Mouse (Mus musculus): ENCODE measurements around the gene Prss34.

The Prss34 gene

DNA sequence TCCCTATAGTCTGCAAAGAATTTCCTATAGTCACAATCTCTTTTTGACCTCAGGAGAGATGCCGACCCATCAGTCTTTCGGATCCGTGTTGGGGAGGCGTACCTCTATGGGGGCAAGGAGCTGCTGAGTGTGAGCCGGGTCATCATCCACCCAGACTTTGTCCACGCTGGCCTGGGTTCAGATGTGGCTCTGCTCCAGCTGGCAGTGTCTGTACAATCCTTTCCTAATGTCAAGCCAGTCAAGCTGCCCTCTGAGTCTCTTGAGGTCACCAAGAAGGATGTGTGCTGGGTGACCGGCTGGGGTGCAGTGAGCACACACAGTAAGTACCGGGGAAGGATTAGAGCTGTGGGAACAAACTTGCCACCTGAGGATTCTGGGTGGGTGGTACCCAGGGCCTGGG, 22.6 kb downstream of the Prss34 start:
- no peak for DNase-seq

DNA sequence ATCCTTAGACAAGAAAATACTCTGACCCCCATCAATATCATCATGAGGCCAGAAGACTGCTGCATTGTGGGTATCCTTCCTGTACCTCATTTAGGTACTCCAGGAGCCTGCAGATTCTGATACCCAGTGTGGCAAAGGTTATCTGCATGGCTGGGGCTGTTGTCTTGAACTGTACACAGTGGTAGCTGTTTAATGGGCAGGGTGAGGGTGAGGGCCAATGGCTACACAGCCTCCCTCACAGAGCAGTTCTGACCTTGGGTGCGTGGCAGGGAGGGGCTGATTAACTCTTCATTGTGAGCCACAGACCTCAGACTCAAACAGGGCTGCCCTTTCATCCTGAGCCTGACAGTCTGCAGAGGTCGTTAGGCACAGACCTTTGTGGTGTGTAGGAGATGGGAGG, 24.7 kb downstream of the Prss34 start:
- DNase-seq, result no peak

DNA sequence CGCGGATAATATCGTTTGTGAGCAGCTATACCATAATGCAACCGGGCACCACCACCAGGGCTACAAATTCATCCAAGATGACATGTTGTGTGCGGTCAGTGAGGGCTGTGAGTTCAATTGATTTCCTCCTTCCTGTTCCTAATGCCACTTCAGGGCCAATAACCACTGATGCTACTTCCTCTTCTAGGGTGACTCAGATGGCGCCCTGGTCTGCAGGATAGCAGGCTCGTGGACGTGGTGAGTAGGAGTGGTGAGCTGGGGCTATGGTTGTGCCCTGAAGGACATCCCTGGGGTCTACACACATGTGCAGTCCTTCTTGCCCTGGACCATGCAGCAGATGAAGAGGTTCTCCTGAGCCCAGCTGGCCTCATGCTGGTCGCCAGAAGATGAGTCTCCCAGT, 34.1 kb downstream of the Prss34 start:
- DNase-seq, result no peak

DNA sequence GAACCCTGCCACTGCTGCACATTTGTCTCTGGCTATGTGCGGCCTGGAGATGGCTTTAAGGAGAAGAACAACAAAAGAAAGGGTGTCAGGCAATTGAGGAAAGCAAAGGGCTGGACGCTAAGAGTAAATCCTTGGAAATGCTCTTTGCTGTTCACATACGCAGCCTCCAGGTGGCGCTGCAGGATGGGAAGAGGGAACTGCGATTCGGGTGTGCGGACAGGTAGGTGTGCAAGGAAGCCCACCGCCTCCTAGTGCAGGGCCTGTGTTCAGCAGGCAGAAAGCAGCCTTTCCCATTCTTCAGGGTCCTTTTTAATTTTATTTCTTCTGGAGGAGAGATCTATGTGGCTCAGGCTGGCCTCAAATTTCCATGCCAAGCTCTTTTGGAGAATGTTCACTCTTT, 35.7 kb downstream of the Prss34 start:
- DNase-seq, result peak; percentile 85

DNA sequence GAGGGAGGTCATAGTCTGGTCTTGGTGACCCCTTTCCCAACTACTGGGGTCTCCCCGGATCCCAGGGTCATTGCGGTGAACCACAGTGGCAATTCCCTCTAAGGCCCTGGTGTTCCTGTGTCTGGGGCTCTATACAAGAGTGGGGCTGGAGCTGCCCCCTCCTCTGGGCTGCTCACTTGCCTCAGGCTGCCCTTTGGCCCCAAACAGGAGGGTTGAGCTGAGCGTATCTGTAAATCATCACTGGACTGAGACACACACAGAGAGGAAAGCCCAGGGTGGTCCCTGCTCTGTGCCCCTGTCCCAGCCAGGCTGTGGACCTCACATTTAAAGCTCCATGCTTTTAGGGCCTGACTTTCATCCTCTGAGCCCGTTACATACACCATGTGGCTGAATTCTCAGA, 40.0 kb downstream of the Prss34 start:
- no peak for DNase-seq

DNA sequence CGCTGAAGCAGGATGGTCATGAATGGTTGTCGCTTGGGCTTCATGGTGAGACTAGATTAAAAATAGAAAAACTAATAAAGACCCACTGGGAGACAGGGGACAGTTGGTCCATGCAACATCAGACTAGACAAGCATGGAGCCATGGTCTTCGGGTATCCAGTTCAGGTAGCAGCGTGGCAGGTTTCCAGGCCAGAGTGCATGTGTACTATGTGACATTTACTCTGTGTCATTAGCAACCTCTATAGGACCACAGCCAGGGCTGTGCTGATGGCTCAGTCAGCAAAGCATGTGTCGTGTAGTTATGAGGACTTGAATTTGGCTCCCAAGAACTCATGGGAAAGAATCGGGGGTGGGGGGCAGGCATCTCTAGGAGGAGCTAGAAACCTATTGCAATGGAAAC, 41.8 kb downstream of the Prss34 start:
- DNase-seq, result no peak

DNA sequence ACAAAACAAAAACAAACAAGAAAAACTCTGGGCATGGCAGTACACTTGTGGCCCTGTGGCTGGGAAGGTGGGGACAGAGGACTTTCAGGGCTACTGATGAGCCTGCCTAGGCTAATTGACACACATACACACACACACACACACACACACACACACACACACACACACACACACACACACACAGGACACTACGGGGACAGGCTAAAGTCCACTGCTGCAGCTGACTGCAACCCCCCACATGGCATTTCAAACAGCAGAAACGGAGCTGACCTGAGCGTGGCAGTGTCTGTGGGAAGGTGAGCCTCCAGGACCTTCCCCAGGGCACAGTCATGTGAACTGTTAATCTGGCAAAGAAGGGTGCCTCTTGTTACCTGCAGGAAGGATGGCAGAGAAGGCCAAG, 43.3 kb downstream of the Prss34 start:
- no peak for DNase-seq

DNA sequence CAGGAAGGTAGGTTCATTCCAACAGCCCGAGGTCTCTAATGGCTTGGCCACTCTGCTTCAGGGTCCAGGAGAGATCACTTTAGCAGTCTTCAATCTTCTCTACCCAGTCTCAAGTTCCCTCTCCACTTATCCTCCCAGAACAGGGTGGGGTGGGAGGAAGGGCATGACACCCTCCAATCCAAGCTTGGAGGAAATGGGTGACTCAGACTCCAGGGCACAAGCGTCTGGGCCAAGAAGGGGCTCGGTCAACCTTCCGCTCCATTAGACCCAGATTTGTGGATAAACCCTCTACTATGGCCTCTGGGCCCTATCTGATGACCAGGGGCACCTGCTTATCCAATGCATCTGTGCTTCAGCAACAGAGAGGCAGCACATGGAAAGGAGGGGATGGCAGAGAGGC, 47.3 kb downstream of the Prss34 start, which contains the start of gene Tpsab1:
Gene Tpsab1, minus strand, starts transcription at position 101 of the 400 bp plus-strand sequence.
- no peak for DNase-seq
